Mouse (Mus musculus) hindbrain, embryonic 11.5 days (tissue): ENCODE data around the gene Myo5c. TPM values are rescaled to one million over a fixed set of nuclear protein-coding genes. Genes with fewer than 3 reads are reported as not detected.

Source experiments
- ATAC-seq: fragments of 200-750 bp; cut with Nextera tagmentation; 2 replicates; pipeline ENCODE4 v1.8.0; 2017; ENCODE audit warnings: mild to moderate bottlenecking, moderate TSS enrichment, moderate library complexity; ENCODE audit not compliant: low FRiP score
- DNase-seq: peaks from one replicate; pipeline ENCODE4 v3.0.0-alpha.2; 2015; ENCODE audit warnings: low spot score
- H3K27ac ChIP-seq: fragments of 300-500 bp; sonication (generic); 2 replicates; pipeline ENCODE4 v1.5.1; 2014; ENCODE audit warnings: mild to moderate bottlenecking, low read depth, low read length
- H3K27me3 ChIP-seq: fragments of 300-500 bp; sonication (generic); 2 replicates; pipeline ENCODE4 v1.6.1; 2014; ENCODE audit warnings: mild to moderate bottlenecking, low read length, moderate library complexity, mixed read lengths; ENCODE audit not compliant: control insufficient read depth, insufficient read depth
- H3K36me3 ChIP-seq: fragments of 300-500 bp; sonication (generic); 2 replicates; pipeline ENCODE4 v1.6.1; 2014; ENCODE audit warnings: mild to moderate bottlenecking, low read length, moderate library complexity, mixed read lengths; ENCODE audit not compliant: control insufficient read depth, insufficient read depth
- H3K4me1 ChIP-seq: fragments of 300-500 bp; sonication (generic); replicated peaks from 2 replicates; pipeline ENCODE4 v1.6.1; 2014; ENCODE audit warnings: low read length, mixed read lengths; ENCODE audit not compliant: control insufficient read depth, insufficient read depth
- H3K4me2 ChIP-seq: fragments of 300-500 bp; sonication (generic); replicated peaks from 2 replicates; pipeline ENCODE4 v1.6.1; 2014; ENCODE audit warnings: mild to moderate bottlenecking, low read depth, low read length
- H3K4me3 ChIP-seq: fragments of 300-500 bp; sonication (generic); 2 replicates; pipeline ENCODE4 v1.5.1; 2014; ENCODE audit warnings: low read depth, low read length
- H3K9ac ChIP-seq: fragments of 300-500 bp; sonication (generic); 2 replicates; pipeline ENCODE4 v1.6.1; 2014; ENCODE audit warnings: low read depth, low read length
- H3K9me3 ChIP-seq: fragments of 300-500 bp; sonication (generic); 2 replicates; pipeline ENCODE4 v1.6.1; 2016; ENCODE audit warnings: low read length; ENCODE audit not compliant: control insufficient read depth
- WGBS: fragments of 180-500 bp; shearing (Covaris S2); extraction: QIAGEN DNeasy Blood & Tissue Kit; methylation state at CpG from one replicate; pipeline ENCODE4 v1.1.7; 2014; 5-methylcytosine and 5-hydroxymethylcytosine counted together
- polyA plus RNA-seq: library from polyadenylated mRNA; unstranded; fragments of >200 nt; fragmentation: Nextera tagmentation; extraction: Ambion mirVana; gene quantifications from 2 replicates; pipeline ENCODE4 v1.2.1, GENCODE M21; 2014

The Myo5c gene
- polyA plus RNA-seq, 1 experiment from 2014 or later: 0.34 TPM

GRCm38 (mm10) chr9:75236416-75237308, 4.8 kb downstream of the Myo5c start:
- ATAC-seq: no peak
- 84% methylated on average over 12 of the region's 12 CpGs for WGBS
- no peak for DNase-seq
- Histone ChIP-seq H3K27ac (no peak overlapping the region), H3K4me2 (no peak overlapping the region), H3K4me1 (peaks cover 5% of the 10 kb centered on the region; the same call in 1 of the 2 replicates), H3K36me3 (no peaks in the 10 kb centered on the region), H3K9ac (no peak overlapping the region), H3K27me3 (peaks cover 14% of the 10 kb centered on the region), H3K4me3 (no peak overlapping the region), H3K9me3 (no peaks in the 10 kb centered on the region)

DNA sequence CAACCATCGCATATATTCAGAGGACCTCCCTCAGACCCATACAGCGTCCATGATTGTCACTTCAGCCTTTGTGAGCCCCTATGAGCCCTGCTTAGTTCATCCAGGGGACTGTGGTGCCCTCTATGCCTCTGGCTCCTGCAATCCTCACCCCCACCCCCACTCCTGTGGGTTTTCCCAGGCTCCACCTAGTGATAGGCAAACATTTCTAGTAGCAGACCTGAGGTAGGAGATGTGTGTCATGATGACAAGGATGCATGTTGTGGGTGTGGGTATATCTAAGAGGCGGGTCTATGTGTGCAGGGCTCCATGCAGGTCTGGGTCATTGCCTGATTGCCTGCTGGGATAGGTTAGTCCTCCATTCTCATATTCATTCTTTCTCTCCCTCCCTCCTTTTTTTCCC, 6.4 kb downstream of the Myo5c start:
- DNase-seq: no peak
- H3K27ac ChIP-seq: no peak overlapping the region
- peaks cover 2% of the 10 kb centered on the region; the same call in 1 of the 2 replicates for H3K27me3 ChIP-seq
- 82% methylated on average over 3 of the region's 3 CpGs for WGBS
- no peak overlapping the region for H3K4me3 ChIP-seq
- no peak overlapping the region for H3K9ac ChIP-seq
- H3K4me2 ChIP-seq: no peak overlapping the region
- no peaks in the 10 kb centered on the region for H3K36me3 ChIP-seq
- H3K9me3 ChIP-seq: no peaks in the 10 kb centered on the region
- no peak for ATAC-seq
- H3K4me1 ChIP-seq: no peaks in the 10 kb centered on the region

DNA sequence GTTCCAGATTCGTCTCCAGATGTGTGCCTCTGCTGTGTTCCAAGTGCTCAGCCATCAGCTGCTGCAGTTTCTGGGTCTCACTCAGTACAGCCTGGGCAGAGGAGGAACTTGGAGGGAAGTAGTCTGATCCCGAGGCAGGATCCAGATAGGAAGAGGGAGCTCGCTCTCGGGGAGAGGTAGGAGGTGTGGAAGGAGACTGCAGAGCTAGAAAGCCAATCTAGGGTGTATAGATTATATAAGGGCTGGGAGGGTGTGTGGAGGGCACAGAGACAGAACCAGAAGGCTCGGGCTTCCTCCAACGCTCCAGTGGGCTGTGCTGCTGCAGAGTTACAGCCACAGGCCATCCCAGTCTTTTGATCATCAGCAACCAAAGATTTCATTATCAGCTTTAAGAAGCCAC, 11.2 kb downstream of the Myo5c start:
- Histone ChIP-seq H3K27ac (no peak overlapping the region), H3K36me3 (no peaks in the 10 kb centered on the region), H3K27me3 (no peaks in the 10 kb centered on the region), H3K4me2 (no peak overlapping the region), H3K4me1 (no peaks in the 10 kb centered on the region), H3K9ac (no peak overlapping the region), H3K4me3 (no peak overlapping the region), H3K9me3 (no peaks in the 10 kb centered on the region)
- ATAC-seq: no peak
- WGBS: 84% methylated on average over 6 of the region's 6 CpGs
- no peak for DNase-seq

- no peak overlapping the region for H3K4me2 ChIP-seq
- no peaks in the 10 kb centered on the region for H3K4me1 ChIP-seq
- H3K27me3 ChIP-seq: no peaks in the 10 kb centered on the region
- H3K9me3 ChIP-seq: no peaks in the 10 kb centered on the region
- no peak overlapping the region for H3K9ac ChIP-seq
- WGBS: 41% methylated on average over 5 of the region's 5 CpGs
- H3K4me3 ChIP-seq: no peak overlapping the region
- no peak for ATAC-seq
- H3K27ac ChIP-seq: no peak overlapping the region
- no peaks in the 10 kb centered on the region for H3K36me3 ChIP-seq
- DNase-seq: no peak
These were observed 12.0 kb downstream of the Myo5c start for GRCm38 (mm10) chr9:75243730-75244406.

DNA sequence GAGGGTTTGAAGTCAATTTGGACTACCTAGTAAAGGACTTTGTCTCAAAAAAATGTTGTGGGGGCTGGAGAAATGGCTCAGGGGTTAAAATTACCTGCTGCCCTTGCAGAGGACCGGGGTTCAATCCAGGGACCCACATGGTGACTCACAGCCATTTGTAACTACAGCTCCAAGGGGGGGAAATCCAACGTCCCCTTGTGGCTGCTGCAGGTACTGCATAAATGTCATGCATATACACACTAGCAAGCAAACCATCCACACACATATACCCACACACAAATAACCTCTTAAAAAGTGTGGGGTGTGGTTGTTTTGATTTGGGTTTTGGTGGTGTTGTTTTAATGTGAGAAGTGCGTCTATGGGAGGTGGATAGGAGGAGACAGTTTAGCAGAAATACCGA, 12.7 kb downstream of the Myo5c start:
- Histone ChIP-seq H3K27me3 (no peaks in the 10 kb centered on the region), H3K36me3 (no peaks in the 10 kb centered on the region), H3K4me1 (no peaks in the 10 kb centered on the region), H3K9ac (no peak overlapping the region), H3K4me3 (no peak overlapping the region), H3K9me3 (no peaks in the 10 kb centered on the region), H3K4me2 (no peak overlapping the region), H3K27ac (no peak overlapping the region)
- DNase-seq: no peak
- 86% methylated on average over 4 of the region's 4 CpGs for WGBS
- no peak for ATAC-seq

DNA sequence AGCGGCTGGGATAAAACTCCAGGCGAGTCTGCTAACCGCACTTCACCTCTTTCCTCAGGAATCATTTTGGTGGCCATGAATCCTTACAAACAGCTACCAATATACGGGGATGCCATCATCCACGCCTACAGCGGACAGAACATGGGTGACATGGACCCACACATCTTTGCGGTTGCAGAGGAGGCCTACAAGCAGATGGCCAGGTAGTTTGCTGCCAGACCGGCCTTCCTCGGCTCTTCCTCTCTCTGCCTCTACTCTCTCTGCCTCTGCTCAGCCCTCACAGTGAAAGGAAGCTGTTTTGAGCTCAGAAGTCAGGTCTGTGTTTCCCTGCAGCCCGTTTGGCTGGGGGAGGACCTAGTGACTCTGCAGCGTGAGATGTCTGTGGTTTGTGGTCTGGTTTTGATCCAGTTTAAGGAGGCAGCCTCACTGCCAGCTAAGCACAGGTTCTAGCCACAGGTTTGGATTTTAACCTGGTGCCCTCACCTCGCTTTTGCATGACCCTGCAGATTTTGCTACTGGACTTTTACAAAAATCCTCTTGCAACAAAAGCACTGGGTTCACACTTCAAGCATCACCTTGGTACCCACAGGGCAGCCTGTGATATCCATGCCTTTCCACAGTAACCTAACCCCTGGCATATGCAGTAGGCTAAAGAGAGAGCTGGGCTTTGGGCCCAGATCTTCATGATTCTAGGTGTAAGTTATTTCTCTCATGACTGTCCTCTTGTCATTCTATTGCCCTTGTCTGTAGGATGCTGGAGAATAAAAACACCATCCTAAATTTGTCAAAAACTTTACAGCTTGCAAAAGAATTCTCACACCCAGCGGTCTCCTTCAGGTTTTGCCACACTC, 14.5 kb downstream of the Myo5c start:
- ATAC-seq: no peak
- no peak overlapping the region for H3K27ac ChIP-seq
- no peaks in the 10 kb centered on the region for H3K36me3 ChIP-seq
- no peak overlapping the region for H3K4me2 ChIP-seq
- no peaks in the 10 kb centered on the region for H3K27me3 ChIP-seq
- no peaks in the 10 kb centered on the region for H3K4me1 ChIP-seq
- H3K9ac ChIP-seq: no peak overlapping the region
- WGBS: 91% methylated on average over 13 of the region's 13 CpGs
- no peaks in the 10 kb centered on the region for H3K9me3 ChIP-seq
- H3K4me3 ChIP-seq: no peak overlapping the region
- DNase-seq: no peak

DNA sequence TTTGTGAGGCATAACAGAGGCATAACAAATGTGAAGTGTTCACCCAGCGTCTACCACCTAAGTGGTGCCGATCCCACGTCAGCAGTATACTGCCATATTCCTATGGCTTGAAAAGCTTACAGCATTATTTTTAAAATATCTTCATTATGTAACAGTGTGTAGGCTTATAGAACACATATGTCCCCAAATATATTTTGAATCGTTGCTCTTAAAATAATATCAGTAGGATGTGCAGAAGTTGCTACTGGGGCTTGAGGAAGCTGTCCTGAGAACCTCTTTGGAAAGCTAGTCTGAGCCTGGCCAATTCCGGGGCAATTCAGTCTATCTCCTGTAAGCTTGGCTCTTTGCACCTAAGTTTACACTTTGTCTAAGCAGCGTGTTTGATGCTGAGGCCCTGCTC, 16.1 kb downstream of the Myo5c start:
- WGBS: 88% methylated on average over 6 of the region's 6 CpGs
- Histone ChIP-seq H3K9ac (no peak overlapping the region), H3K4me2 (no peak overlapping the region), H3K4me3 (no peak overlapping the region), H3K4me1 (no peaks in the 10 kb centered on the region), H3K27me3 (no peaks in the 10 kb centered on the region), H3K27ac (no peak overlapping the region), H3K9me3 (no peaks in the 10 kb centered on the region), H3K36me3 (no peaks in the 10 kb centered on the region)
- ATAC-seq (no peak), DNase-seq (no peak)

- no peak overlapping the region for H3K4me2 ChIP-seq
- no peaks in the 10 kb centered on the region for H3K36me3 ChIP-seq
- H3K4me1 ChIP-seq: no peaks in the 10 kb centered on the region
- no peak overlapping the region for H3K4me3 ChIP-seq
- no peak overlapping the region for H3K27ac ChIP-seq
- ATAC-seq (no peak), DNase-seq (no peak)
- H3K9me3 ChIP-seq: no peaks in the 10 kb centered on the region
- H3K9ac ChIP-seq: no peak overlapping the region
- H3K27me3 ChIP-seq: no peaks in the 10 kb centered on the region
- WGBS: 81% methylated on average over 1 of the region's 1 CpGs
These were observed 16.5 kb downstream of the Myo5c start for GRCm38 (mm10) chr9:75248359-75248758.
